Mouse (Mus musculus): ENCODE results near the gene Hebp1.

Hebp1 gene

GRCm38 (mm10) chr6:135198726-135199125 is 904 bp upstream of the Hebp1 start:
- ATAC-seq (ENCODE audit: insufficient number of reproducible peaks, low FRiP score, low TSS enrichment), result no peak

- no peak for ATAC-seq (ENCODE audit: insufficient number of reproducible peaks, low FRiP score, low TSS enrichment)
Observed at GRCm38 (mm10) chr6:135197446-135197845, 376 bp downstream of the Hebp1 start.

DNA sequence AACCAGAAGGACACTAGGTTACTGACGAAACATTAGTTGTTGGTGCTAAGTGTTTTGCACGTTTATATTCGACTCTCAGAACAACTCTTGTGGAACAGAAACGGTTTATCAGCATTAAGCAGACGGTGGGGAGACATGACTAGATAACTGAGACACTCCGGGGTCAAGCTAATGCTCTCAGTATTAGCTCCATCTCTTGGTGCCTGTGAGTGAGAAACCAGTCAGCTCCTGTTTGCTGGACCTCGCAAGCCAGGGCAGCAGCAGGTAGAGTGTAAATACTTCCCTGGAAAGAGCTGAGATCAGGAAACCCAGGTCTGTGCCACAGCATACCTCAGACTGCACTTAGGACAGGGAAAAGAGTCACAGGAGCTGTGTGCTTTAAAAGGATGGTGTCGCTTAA is 1.1 kb downstream of the Hebp1 start:
- ATAC-seq (ENCODE audit: insufficient number of reproducible peaks, low FRiP score, low TSS enrichment), result no peak

GRCm38 (mm10) chr6:135194907-135195306 is 2.9 kb downstream of the Hebp1 start:
- no peak for ATAC-seq (ENCODE audit: insufficient number of reproducible peaks, low FRiP score, low TSS enrichment)

DNA sequence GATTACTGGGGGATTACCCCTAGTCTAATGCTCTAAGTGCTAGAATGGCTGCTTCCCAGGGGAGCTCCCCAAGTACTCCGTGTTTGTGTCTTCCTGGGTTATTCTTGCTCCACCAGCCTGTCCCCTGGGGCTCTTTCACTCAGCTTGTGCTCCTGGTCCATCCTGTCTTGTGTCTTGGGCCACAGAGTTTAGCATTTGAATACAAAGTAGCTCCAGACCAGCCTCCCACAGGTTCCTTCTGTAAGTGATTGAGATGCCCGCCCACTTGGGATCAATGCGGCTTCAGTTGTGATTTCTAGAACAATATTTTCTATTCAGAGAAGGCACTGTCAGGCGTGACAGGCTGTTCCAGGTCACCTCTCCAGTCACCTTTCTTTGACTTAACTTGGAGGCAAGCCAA is 4.1 kb downstream of the Hebp1 start:
- ATAC-seq (ENCODE audit: insufficient number of reproducible peaks, low FRiP score, low TSS enrichment), result no peak

DNA sequence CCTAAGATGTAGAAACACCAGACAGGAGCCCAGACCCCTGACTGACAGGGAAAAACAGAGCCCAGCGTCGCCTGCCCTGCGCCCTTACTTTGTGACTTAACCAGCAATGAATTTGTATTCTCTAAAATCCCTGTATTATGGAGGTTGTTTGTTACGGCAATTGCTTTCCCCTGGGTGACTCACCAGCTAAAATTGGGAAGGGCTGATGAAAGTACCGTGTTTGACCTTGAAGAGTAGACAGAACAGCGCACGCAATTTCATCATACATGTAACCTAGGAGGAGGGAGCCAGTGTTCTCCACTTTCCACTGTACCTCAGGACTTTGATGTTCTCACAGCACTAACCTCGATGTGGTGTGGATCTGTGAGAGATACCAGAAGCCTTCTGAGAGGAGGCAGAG is 4.8 kb downstream of the Hebp1 start:
- ATAC-seq (ENCODE audit: insufficient number of reproducible peaks, low FRiP score, low TSS enrichment), result no peak

DNA sequence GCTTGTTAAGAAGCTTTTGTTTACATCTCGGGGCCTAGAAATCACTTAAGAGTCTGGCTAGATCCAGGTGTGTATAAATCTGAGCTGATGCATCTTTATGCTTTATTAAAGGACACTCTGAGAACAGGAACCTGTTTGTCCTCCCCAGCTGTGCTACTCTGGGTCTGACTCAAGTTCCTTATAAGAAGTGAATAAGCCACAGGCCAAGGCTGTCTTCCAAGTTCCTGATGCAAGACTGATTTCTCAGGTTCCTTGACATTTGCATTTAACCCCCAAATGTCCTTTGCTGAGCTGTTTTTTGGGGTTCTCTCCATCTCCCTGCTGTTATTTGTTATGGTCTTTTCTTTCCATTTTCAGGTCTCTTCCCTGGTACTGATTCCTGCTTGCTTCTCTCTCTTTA is 5.9 kb downstream of the Hebp1 start:
- ATAC-seq (ENCODE audit: insufficient number of reproducible peaks, low FRiP score, low TSS enrichment), result no peak

GRCm38 (mm10) chr6:135190122-135190521 is 7.7 kb downstream of the Hebp1 start:
- ATAC-seq (ENCODE audit: insufficient number of reproducible peaks, low FRiP score, low TSS enrichment), result no peak

GRCm38 (mm10) chr6:135188629-135189028 is 9.2 kb downstream of the Hebp1 start:
- ATAC-seq (ENCODE audit: insufficient number of reproducible peaks, low FRiP score, low TSS enrichment), result no peak

DNA sequence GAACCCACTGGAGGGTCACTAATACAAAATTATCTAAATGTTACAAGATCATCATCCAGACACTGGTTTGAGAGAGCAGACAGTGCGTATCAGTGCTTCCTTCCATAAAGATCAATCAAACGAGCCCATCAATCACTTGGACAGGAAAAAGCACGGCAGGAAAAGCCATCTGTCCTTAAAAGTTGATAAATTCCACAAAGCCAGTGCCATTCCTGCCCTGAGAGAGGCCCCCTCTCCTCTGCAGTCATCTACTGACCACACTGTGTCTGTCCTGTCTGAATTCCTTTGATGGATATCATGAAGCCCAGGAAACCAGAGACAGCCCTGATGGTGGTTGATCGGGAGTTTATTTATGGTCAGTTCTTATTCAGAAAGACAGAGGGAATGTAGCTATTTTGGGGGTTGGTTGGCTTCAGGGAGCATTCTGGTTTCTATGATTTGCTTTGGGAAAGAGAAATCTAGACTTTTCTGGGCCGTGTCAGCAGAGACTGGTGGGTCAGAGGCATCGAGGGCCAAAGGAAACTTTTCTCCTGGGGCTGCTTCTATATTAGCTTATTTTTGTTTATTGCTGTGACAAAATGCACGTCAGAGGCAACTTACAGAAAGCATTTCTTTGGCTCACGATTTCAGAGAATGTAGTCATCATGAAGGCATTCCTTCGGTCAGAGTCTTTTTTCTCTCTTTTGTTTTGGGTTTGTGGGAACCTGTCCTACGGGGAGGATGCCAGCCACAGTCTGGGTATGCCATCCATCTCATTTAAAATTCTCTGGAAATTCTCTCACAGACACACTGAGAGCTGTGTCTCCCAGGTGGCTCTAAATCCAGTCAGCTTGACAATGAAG is 10.5 kb downstream of the Hebp1 start:
- ATAC-seq (ENCODE audit: insufficient number of reproducible peaks, low FRiP score, low TSS enrichment), result no peak

- no peak for ATAC-seq (ENCODE audit: insufficient number of reproducible peaks, low FRiP score, low TSS enrichment)
Observed at GRCm38 (mm10) chr6:135183961-135184360, 13.9 kb downstream of the Hebp1 start.

- ATAC-seq (ENCODE audit: insufficient number of reproducible peaks, low FRiP score, low TSS enrichment), result no peak
Observed at GRCm38 (mm10) chr6:135182925-135183324, 14.9 kb downstream of the Hebp1 start.

DNA sequence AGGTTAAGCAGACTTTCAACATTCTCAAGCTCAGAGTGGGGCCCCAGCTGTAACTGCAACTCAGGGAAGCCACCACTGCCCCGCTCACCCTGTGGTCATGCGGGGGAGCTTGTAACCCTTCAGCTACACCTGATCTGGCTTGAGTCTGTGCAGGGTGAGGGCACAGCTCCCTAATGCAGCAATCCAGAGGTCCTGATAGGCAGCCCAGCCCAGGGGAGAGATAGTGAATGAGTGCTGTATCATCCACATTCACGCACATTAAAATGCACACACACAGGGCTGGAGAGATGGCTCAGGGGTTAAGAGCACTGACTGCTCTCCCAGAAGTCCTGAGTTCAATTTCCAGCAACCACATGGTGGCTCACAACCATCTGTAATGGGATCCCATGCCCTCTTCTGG is 19.2 kb downstream of the Hebp1 start:
- ATAC-seq (ENCODE audit: insufficient number of reproducible peaks, low FRiP score, low TSS enrichment), result no peak

DNA sequence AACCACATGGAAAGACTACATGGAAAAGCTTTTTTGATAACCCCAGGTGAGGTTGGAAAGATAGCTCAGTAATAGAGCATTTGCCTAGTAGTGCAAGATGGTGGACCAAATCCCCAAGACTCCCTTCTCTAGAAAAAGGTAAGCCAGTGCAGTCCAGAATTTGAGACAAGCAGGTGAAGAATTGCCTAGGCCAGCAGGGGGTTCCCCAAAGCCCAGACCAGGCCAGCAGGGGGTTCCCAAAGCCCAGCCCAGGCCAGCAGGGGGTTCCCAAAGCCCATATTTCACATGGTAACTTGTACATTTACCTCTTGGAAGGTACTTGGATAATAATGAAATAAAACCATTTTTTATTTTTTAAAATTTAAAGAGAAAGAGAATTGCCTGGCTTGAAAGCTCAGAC is 20.6 kb downstream of the Hebp1 start:
- no peak for ATAC-seq (ENCODE audit: insufficient number of reproducible peaks, low FRiP score, low TSS enrichment)

- no peak for ATAC-seq (ENCODE audit: insufficient number of reproducible peaks, low FRiP score, low TSS enrichment)
Observed at GRCm38 (mm10) chr6:135175014-135175413, 22.8 kb downstream of the Hebp1 start.

- no peak for ATAC-seq (ENCODE audit: insufficient number of reproducible peaks, low FRiP score, low TSS enrichment)
Observed at GRCm38 (mm10) chr6:135171736-135172135, 26.1 kb downstream of the Hebp1 start.

- no peak for ATAC-seq (ENCODE audit: insufficient number of reproducible peaks, low FRiP score, low TSS enrichment)
Observed at GRCm38 (mm10) chr6:135169246-135169645, 28.6 kb downstream of the Hebp1 start.

GRCm38 (mm10) chr6:135168471-135168870 is 29.4 kb downstream of the Hebp1 start:
- no peak for ATAC-seq (ENCODE audit: insufficient number of reproducible peaks, low FRiP score, low TSS enrichment)

DNA sequence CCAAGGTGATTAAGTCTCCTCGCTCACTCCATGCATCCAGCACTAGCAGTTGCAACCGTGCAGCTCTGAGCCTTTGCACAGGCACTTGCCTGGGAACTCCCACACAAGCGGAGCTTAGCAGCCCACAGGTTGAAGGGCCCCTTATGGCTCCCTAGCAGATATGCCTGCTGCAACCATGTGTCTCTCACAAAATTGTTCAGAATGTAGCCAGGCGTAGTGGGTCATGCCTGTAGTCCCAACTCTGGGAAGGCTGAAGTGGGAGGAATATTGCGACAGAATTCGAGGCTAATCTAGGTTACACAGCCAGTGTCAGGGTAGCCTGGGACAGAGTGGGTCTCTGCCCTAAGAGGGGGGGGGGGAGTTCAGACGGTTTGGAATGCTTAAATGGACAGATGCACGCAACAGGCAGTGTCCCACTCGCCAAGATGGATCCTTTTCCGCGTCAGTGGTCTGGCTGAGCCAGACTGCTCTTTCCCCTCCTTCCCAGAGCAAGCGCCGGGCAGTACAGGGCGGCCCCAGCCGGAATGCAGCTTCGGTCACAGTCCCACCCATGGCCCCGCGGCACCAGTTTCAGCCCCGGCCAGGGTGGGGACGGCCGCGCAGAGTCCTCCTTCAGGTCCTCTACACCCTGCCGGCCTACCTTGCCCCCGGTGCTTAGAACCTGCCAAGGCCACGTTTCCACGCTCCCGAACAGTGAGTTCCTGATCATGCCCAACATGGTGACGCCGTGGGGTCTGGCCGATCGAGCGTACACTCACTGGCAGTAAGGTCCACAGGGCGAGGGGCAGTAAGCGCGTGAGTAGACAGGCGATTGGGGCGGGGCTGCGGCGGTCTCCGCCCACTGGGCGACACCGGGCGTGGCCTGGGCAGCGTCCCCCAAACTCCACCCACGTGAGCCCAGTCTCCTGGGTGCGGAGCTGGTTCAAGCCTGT is 30.2 kb downstream of the Hebp1 start:
- peak; percentile 74 for ATAC-seq (ENCODE audit: insufficient number of reproducible peaks, low FRiP score, low TSS enrichment)

DNA sequence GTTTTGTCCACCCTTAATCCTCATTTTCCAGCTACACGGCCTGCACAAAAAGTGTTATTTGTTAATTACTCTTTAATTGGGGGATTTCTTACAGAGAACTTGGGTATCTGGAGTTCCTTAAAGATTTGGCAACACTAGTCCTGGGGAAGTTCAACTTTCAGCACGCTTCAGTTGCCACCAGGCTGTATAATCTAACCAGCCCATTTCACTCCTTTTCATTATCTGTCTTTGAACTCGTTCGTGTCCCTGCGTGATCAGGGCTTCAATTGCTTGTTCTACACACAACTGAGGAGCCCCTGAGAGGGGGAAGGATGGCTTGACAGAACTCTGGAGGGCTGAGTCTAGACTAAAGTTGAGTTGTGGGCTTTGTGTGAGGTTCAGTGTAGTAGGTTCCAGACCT is 31.1 kb downstream of the Hebp1 start:
- ATAC-seq (ENCODE audit: insufficient number of reproducible peaks, low FRiP score, low TSS enrichment), result no peak

GRCm38 (mm10) chr6:135166262-135166661 is 31.6 kb downstream of the Hebp1 start:
- no peak for ATAC-seq (ENCODE audit: insufficient number of reproducible peaks, low FRiP score, low TSS enrichment)

Measured in cerebellum, adult (tissue).